Comparison of ENCODE assay signal across 32 mouse cellular contexts in the genomic region with DNA sequence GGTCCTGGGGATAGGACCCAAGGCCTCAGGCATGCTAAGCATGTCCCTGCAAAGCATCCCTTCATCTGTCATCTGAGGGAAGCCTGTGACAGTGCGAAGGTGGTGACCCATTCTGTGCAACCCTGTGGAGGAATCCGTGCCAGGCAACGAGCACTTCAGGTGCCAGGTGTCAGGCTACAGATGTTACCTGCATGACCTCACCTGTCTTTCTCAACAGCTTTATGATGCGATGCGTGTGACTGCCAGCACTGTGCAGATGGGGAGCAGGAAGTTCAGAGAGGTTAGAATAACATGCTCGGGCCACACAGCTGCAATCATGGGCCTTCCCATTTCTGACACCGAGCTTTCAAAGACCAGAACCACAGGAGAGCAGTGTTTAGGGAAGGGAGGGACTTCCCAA. TPM values are rescaled to one million over a fixed set of nuclear protein-coding genes. Genes with fewer than 3 reads are reported as not detected.
"Had no signal": no experiment of that assay in that cellular context is flagged by ENCODE, and none has a peak within 500 bp of the region (broad histone marks: within the 10 kb centered on the region; RNA-seq: fewer than 3 reads in every experiment).

No protein-coding gene starts in this region.

- ATAC-seq: forebrain, embryonic 13.5 days; forebrain, embryonic 14.5 days; forebrain, embryonic 15.5 days; forebrain, embryonic 16.5 days; forebrain, postnatal 0 days had no signal

- H3K9me3 ChIP-seq: embryonic facial prominence, embryonic 10.5 days; embryonic facial prominence, embryonic 12.5 days; embryonic facial prominence, embryonic 13.5 days; embryonic facial prominence, embryonic 15.5 days; forebrain, embryonic 10.5 days; forebrain, embryonic 12.5 days; forebrain, embryonic 13.5 days; forebrain, embryonic 15.5 days had no signal

- H3K4me2 ChIP-seq: embryonic facial prominence, embryonic 12.5 days; embryonic facial prominence, embryonic 13.5 days; embryonic facial prominence, embryonic 15.5 days; forebrain, embryonic 12.5 days; forebrain, embryonic 13.5 days; forebrain, embryonic 15.5 days had no signal

- H3K27me3 ChIP-seq: embryonic facial prominence, embryonic 12.5 days; embryonic facial prominence, embryonic 13.5 days; embryonic facial prominence, embryonic 15.5 days; forebrain, embryonic 13.5 days; forebrain, embryonic 15.5 days had no signal

- H3K4me3 ChIP-seq: embryonic facial prominence, embryonic 10.5 days; embryonic facial prominence, embryonic 12.5 days; embryonic facial prominence, embryonic 13.5 days; embryonic facial prominence, embryonic 15.5 days; erythroblast, embryonic 14.5 days; forebrain, embryonic 10.5 days; forebrain, embryonic 12.5 days; forebrain, embryonic 13.5 days; forebrain, embryonic 15.5 days; gastrocnemius, adult 2 months; heart, adult 2 months had no signal

- H3K27ac ChIP-seq: embryonic facial prominence, embryonic 10.5 days; embryonic facial prominence, embryonic 12.5 days; embryonic facial prominence, embryonic 13.5 days; embryonic facial prominence, embryonic 15.5 days; forebrain, embryonic 10.5 days; forebrain, embryonic 12.5 days; forebrain, embryonic 13.5 days; forebrain, embryonic 15.5 days; gastrocnemius, adult 2 months; heart, adult 2 months had no signal

- H3K4me1 ChIP-seq: embryonic facial prominence, embryonic 10.5 days; embryonic facial prominence, embryonic 12.5 days; embryonic facial prominence, embryonic 13.5 days; forebrain, embryonic 10.5 days; forebrain, embryonic 12.5 days; forebrain, embryonic 13.5 days; forebrain, embryonic 15.5 days had no signal

- DNase-seq: cerebellum, adult 2 months; cerebellum, adult 8-10 months; cerebellum, adult 9-10 months; cerebellum, adult 9-11 months; cerebellum, postnatal 10 days; cerebellum, postnatal 14 days; cerebellum, postnatal 25 days; cerebellum, postnatal 36 days; embryo, embryonic 11 days; forebrain, postnatal 0 days; gastrocnemius, adult 2 months; gastrocnemius, postnatal 10 days; gastrocnemius, postnatal 14 days; gastrocnemius, postnatal 25 days; gastrocnemius, postnatal 36 days; heart, adult 11 months; heart, adult 18-20 months; heart, adult 2 months had no signal

- H3K36me3 ChIP-seq: embryonic facial prominence, embryonic 10.5 days; embryonic facial prominence, embryonic 12.5 days; embryonic facial prominence, embryonic 13.5 days; embryonic facial prominence, embryonic 15.5 days; forebrain, embryonic 10.5 days; forebrain, embryonic 12.5 days; forebrain, embryonic 15.5 days had no signal

- H3K9ac ChIP-seq: embryonic facial prominence, embryonic 12.5 days; embryonic facial prominence, embryonic 13.5 days; embryonic facial prominence, embryonic 15.5 days; forebrain, embryonic 12.5 days; forebrain, embryonic 13.5 days; forebrain, embryonic 15.5 days; forebrain, postnatal 0 days had no signal

RNA-seq across cellular contexts. Expression of gene Trpv1, which starts 28.9 kb away (rescaled TPM):
- total RNA-seq: common myeloid progenitor, adult 5-6 weeks; granulocyte monocyte progenitor cell, adult 5-6 weeks; heart, adult 18-20 months had no signal
- polyA plus RNA-seq: embryonic facial prominence, embryonic 10.5 days; embryonic facial prominence, embryonic 13.5 days; erythroblast, embryonic 14.5 days; forebrain, embryonic 10.5 days; forebrain, embryonic 11.5 days; forebrain, embryonic 12.5 days; forebrain, embryonic 13.5 days; forebrain, embryonic 14.5 days; forebrain, embryonic 16.5 days had no signal
